Mouse (Mus musculus) layer of hippocampus, postnatal 14 days (tissue): ENCODE measurements around the gene Inf2. TPM values are rescaled to one million over a fixed set of nuclear protein-coding genes. Genes with fewer than 3 reads are reported as not detected.

Experiments
- DNase-seq, 2 experiments: peaks; one replicate each; pipeline ENCODE4 v3.0.0; 2021 to 2022; ENCODE audit warnings: low spot score in 2 of 2, mixed read lengths in 1 of 2
- total RNA-seq, 2 experiments: library from RNA; stranded (reverse); gene quantifications; 2 replicates each; pipeline ENCODE4 v1.2.3; 2021

The Inf2 gene
- total RNA-seq, 2 experiments from 2014 or later = 116 to 122 TPM

- DNase-seq = no peak
Observed at GRCm38 (mm10) chr12:112593951-112594915, 5.6 kb downstream of the Inf2 start.

- DNase-seq = no peak
Observed at GRCm38 (mm10) chr12:112594989-112595388, 6.4 kb downstream of the Inf2 start.

GRCm38 (mm10) chr12:112595626-112596025 is 7.0 kb downstream of the Inf2 start:
- DNase-seq = no peak

GRCm38 (mm10) chr12:112596454-112596853 is 7.9 kb downstream of the Inf2 start:
- no peak for DNase-seq

- no peak for DNase-seq
Observed at GRCm38 (mm10) chr12:112596891-112597500, 8.4 kb downstream of the Inf2 start.

GRCm38 (mm10) chr12:112597618-112598017 is 9.0 kb downstream of the Inf2 start:
- peak in 1 of 2 experiments; percentile 72 for DNase-seq

GRCm38 (mm10) chr12:112599198-112599597 is 10.6 kb downstream of the Inf2 start:
- DNase-seq = no peak

DNA sequence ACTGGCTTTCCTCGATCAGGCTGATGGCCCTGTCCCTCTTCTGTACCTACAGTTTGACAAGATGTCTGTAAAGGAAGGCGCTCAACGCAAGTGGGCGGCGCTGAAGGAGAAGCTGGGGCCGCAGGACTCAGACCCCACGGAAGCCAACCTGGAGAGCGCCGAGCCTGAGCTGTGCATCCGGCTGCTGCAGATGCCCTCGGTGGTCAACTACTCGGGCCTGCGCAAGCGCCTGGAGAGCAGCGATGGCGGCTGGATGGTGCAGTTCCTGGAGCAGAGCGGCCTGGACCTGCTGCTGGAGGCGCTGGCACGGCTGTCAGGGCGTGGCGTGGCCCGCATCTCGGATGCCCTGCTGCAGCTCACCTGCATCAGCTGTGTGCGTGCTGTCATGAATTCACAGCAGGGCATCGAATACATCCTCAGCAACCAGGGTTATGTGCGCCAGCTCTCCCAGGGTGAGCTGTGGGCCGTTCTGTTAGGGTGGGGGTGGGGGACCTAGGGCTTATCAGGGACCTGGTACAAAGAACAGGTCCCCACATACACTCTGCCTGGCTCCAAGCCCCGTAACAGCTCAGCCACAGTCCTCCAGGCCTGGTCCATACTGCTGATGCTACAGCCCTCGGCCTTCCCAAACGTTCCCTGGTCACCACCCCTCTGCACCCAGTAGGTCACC is 11.5 kb downstream of the Inf2 start:
- DNase-seq = no peak

GRCm38 (mm10) chr12:112604022-112604421 is 15.4 kb downstream of the Inf2 start:
- no peak for DNase-seq

DNA sequence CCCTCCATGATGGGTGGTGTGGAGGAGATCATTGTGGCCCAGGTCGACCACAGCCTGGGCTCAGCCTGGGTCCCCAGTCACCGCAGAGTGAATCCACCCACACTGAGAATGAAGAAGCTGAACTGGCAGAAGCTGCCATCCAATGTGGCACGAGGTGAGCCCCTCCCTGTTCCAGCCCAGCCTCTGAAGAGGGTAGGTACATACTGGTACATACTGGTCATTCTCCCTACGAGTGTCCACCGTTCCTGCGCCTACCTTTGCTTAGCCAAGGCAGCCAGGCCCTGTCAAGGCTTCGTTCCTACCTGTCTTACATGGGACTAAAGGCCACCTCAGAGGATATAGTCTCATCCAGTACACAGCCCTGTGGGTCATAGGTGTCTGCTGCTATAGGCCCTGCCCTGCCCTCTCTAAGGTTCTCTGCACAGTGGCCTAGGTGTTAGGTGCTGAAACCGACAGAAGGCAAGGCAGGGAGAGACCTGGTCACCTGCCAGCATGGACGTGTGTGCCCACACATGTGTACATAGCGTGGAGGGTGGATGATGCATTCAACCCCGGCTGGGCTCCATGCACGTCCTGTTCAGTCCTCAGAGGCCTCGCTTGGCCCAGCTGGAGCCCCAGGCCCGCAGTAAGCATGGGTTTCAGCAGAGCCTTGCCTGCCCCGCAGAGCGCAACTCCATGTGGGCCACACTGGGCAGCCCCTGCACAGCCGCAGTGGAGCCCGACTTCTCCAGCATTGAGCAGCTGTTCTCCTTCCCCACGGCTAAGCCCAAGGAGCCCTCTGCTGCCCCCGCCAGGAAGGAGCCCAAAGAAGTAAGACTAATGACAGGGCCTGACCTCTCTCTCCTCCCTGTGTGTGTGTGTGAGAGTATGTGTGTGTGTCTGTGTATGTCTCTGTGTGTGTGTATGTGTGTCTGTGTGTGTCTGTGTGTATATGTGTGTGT is 16.4 kb downstream of the Inf2 start:
- no peak for DNase-seq

DNA sequence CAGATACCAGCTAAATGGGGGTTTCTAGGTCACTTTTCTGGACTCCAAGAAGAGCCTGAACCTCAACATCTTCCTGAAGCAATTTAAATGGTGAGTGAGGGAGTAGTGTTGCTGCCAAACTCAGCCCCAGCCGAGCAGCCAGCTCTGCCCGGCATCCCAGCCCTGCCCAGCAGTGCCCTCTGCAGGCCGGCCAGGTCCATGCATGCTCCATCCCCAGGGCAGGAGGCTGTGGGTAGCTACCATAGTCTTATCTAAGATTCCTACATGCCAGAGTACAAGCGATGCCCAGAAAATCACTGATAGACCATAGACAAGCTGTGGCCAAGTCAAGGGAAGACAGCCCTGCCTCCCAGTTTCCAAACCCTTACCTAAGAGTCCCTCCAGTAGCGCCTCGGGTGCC is 17.2 kb downstream of the Inf2 start:
- DNase-seq = peak; percentile 82 to 84

GRCm38 (mm10) chr12:112606998-112607397 is 18.4 kb downstream of the Inf2 start:
- DNase-seq = no peak

DNA sequence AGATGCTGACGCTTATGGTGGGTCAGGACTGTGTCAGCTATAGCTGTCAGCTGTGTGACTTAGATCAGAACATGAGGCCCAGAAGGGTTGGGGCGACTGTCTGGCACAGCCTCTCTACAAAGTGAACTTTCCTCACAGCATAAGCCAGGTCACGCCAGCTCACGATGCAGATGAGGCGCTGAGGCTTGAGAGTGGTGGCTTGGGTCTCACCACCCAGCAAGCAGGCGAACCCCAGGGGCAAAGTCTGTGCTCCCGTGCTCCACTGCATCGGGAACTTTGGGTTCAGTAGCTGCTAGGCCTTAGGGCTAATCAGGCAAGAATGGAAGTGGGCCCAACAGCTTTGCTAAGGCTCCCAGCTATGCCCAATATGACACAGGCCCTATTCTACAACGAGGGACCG is 20.4 kb downstream of the Inf2 start:
- DNase-seq = no peak

- no peak for DNase-seq
Observed at GRCm38 (mm10) chr12:112616668-112617067, 28.1 kb downstream of the Inf2 start.

DNA sequence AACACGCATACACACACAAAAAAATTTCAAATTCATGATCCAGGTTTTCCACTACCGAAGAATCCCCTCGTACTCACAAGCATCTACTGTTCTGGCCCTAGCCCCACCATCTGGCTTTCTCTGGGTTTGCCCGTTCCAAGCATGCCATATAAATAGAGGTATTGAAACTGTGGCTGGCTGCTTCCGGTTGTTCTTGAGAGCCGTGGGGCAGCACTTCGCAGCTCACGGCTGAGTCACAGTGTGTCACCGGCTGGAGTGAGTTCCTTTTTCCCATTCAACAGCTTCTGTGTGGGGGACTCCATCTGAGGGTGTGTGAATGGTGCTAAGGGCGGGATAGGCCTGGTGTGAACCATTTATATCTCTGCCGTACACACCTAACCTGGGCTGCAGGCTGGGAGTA is 28.6 kb downstream of the Inf2 start:
- DNase-seq = peak; percentile 56 to 62

DNA sequence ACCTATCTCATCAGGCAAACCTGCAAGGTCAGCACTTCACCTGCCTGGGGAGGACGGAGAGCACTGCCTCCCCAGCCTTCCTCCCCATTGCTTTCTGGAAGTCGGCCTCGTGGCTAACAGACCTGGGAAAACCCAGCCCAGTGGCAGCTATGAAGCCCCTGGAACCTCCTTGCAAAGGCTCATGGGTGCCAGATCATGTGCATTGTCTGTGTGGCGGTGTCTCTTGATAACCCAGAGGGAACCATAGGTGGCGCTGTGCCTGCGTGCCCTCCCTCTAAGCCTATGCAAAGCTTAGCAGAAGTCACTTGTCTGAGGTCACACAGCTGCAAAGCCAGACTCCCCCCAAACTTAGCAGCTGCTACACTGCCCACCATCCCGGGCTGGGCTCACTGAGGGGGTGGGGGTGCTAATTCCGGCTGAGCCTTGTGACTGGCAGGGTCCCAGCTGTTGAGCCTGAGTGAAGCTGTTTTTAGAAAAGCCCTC is 29.4 kb downstream of the Inf2 start:
- peak; percentile 61 to 69 for DNase-seq

DNA sequence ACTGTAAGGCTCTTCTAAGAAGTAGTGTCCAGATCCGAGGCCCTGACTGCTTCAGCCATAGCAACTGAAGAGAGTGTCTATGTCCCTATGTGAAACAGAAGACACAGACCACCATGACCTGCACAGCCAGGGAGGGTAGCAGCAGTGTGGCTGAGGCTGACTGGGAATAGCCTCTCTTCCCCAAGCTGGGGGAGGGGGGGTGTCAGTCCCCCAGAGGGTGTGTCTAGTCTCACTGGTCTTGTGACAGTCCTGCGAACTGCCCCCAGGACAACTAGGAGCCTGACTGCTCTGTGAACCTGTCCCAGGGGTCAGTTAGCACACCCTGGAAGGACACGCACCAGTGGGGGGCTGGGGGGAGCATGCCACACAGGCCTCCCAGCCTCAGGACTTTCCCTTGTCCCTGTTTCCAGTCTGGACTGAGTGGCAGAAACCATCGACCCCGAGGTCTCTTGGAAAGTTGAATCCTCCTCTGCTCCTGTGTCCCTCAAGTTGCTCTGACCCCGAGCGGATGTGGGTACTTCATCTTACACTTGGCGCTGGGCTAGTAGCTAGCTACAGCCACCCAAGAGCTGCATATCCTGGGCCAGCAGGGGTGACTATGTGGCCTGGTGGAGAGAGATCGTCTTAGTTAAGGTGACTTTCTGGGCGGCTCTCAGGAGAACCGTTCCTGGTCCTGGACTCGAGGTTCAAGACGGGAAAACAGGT is 30.5 kb downstream of the Inf2 start:
- no peak for DNase-seq

DNA sequence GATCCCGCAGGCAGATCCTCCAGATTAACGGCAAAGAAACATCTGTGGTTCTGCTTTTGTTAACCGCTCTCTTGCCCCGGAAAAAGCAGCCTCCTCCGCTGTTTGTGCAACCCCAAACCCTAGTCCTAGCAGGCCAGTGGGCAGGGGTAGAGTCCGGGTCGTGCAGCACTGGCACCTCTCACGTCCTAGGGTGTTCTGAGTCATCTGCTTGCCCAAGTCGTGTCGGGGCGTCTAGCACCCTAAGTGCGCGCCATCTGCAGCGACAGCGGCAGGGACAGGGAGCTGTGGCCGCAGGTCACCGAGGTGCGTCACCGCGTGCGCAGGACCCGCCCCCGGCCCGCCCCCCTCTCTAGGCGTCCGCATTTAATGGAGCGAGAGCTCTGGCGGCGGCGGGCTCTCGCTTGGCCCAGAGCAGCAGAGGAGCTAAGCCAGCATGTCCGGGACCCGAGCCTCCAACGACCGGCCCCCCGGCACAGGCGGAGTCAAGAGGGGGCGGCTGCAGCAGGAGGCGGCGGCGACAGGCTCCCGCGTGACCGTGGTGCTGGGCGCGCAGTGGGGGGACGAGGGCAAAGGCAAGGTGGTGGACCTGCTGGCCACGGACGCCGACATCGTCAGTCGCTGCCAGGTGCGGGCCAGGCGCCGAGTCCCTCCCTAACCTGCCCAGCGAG is 31.2 kb downstream of the Inf2 start, which contains the start of gene Adssl1:
Gene Adssl1 (plus strand): TSS at position 360 of the 668 bp plus-strand sequence.
- no peak for DNase-seq

DNA sequence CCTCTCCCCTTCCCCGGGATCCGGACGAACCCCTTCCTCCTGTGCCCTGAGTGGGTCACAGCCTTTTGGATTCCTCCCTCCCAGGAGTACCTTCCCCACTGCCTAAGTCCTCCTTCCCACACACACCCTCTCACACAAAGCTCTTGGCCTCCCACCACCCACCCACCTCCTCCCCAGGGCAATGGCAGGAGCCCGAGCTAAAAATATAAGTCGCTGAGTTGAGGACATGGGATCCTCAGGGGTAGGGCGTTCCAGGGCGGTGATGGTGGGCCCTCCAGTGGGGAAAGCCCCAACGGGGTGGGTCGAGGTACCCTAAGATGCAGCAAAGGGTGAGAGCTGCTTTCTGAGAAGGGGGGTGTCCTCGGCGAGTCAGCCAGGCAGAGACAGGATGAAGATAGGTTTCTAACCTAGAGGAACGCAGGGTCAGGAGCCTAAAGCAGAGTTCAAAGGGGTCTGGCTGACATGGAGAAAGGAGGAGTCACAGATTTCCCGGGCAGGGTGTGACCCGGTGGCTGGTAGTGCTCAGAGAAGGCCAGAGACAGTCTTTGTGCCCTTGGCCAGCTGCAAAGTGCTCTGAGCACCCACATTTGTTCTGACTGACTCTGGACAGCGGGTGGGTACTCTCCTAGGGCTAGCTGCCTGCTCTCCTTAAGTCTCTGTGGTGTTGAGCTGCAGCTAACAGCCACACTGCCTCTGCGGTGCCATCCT is 31.9 kb downstream of the Inf2 start:
- DNase-seq = no peak
